Mouse (Mus musculus) neural tube, embryonic 13.5 days (tissue): ENCODE results near the gene Picalm. TPM values are rescaled to one million over a fixed set of nuclear protein-coding genes. Genes with fewer than 3 reads are reported as not detected.
A peak's percentile ranks its signal among the peaks of the same experiment; 100 is the strongest.

Experiments used
- ATAC-seq: fragments of 200-750 bp; cut with Nextera tagmentation; 2 replicates; pipeline ENCODE4 v1.8.0; 2017; ENCODE audit warnings: low read depth, mild to moderate bottlenecking, moderate TSS enrichment, moderate library complexity
- H3K27ac ChIP-seq: fragments of 300-500 bp; sonication (generic); replicated peaks from 2 replicates; pipeline ENCODE4 v1.5.1; 2015; ENCODE audit warnings: moderate library complexity, mild to moderate bottlenecking, inconsistent platforms
- H3K27me3 ChIP-seq: fragments of 300-500 bp; sonication (generic); 2 replicates; pipeline ENCODE4 v1.6.1; 2015; ENCODE audit warnings: mild to moderate bottlenecking, inconsistent platforms
- H3K36me3 ChIP-seq: fragments of 300-500 bp; sonication (generic); 2 replicates; pipeline ENCODE4 v1.6.1; 2015; ENCODE audit warnings: mild to moderate bottlenecking, inconsistent platforms
- H3K4me1 ChIP-seq: fragments of 300-500 bp; sonication (generic); replicated peaks from 2 replicates; pipeline ENCODE4 v1.6.1; 2015; ENCODE audit warnings: inconsistent platforms
- H3K4me2 ChIP-seq: fragments of 300-500 bp; sonication (generic); 2 replicates; pipeline ENCODE4 v1.6.1; 2015; ENCODE audit warnings: inconsistent platforms, mild to moderate bottlenecking, moderate library complexity
- H3K4me3 ChIP-seq: fragments of 300-500 bp; sonication (generic); 2 replicates; pipeline ENCODE4 v1.5.1; 2015; ENCODE audit warnings: mild to moderate bottlenecking, inconsistent platforms
- H3K9ac ChIP-seq: fragments of 300-500 bp; sonication (generic); 2 replicates; pipeline ENCODE4 v1.6.1; 2015; ENCODE audit warnings: moderate library complexity, mild to moderate bottlenecking, inconsistent platforms
- H3K9me3 ChIP-seq: fragments of 300-500 bp; sonication (generic); 2 replicates; pipeline ENCODE4 v1.6.1; 2016; ENCODE audit warnings: inconsistent platforms
- WGBS: fragments of 180-500 bp; shearing (Covaris S2); methylation state at CpG from one replicate; pipeline ENCODE4 v1.1.7; 2015; 5-methylcytosine and 5-hydroxymethylcytosine counted together
- polyA plus RNA-seq: library from polyadenylated mRNA; unstranded; fragments of >200 nt; fragmentation: Nextera tagmentation; extraction: Ambion mirVana; gene quantifications from 2 replicates; pipeline ENCODE4 v1.2.1, GENCODE M21; 2015

The Picalm gene
- polyA plus RNA-seq, 1 experiment from 2014 or later, result 39.5 TPM

DNA sequence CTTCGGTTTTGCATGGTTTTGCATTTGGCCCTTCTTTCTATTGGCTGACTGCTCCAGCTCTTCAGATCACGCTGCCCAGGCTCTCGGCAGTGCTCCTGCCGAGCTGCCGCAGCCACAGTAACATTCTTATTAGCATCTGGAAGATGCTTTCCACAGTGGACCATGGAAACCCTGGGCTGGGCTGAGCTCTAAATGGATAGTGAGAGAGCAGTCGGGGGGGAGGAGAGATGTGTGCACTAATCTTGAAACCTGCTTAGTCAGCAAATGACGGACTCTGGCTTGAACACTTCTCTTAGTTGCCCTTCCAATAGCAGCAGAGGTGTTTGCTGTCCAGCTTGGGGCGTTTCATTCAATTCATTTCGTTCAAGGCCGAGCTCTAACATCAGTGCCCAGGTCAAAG, 30.8 kb upstream of the Picalm start:
- no peaks in the 10 kb centered on the region for H3K9me3 ChIP-seq
- H3K4me2 ChIP-seq, result peak overlapping the region; percentile 18; the same call in 1 of the 2 replicates
- H3K4me3 ChIP-seq, result no peak overlapping the region
- H3K9ac ChIP-seq, result no peak overlapping the region
- H3K36me3 ChIP-seq, result no peaks in the 10 kb centered on the region
- no peak for ATAC-seq
- 62% methylated on average over 10 of the region's 10 CpGs for WGBS
- no peak overlapping the region for H3K27ac ChIP-seq
- H3K27me3 ChIP-seq, result no peaks in the 10 kb centered on the region
- H3K4me1 ChIP-seq, result no peaks in the 10 kb centered on the region; the same call in 1 of the 2 replicates

GRCm38 (mm10) chr7:90100614-90101160, 29.3 kb upstream of the Picalm start:
- no peak for ATAC-seq
- 95% methylated on average over 3 of the region's 3 CpGs for WGBS
- H3K4me1 ChIP-seq, result no peaks in the 10 kb centered on the region; the same call in 1 of the 2 replicates
- no peaks in the 10 kb centered on the region for H3K27me3 ChIP-seq
- no peaks in the 10 kb centered on the region for H3K36me3 ChIP-seq
- H3K27ac ChIP-seq, result no peak overlapping the region
- no peak overlapping the region for H3K4me2 ChIP-seq
- H3K9me3 ChIP-seq, result no peaks in the 10 kb centered on the region
- no peak overlapping the region for H3K4me3 ChIP-seq
- no peak overlapping the region for H3K9ac ChIP-seq

GRCm38 (mm10) chr7:90116100-90116499, 13.9 kb upstream of the Picalm start:
- 94% methylated on average over 2 of the region's 2 CpGs for WGBS
- no peaks in the 10 kb centered on the region for H3K4me1 ChIP-seq
- H3K27me3 ChIP-seq, result no peaks in the 10 kb centered on the region
- H3K9me3 ChIP-seq, result no peaks in the 10 kb centered on the region
- no peak overlapping the region for H3K27ac ChIP-seq
- no peak overlapping the region for H3K4me2 ChIP-seq
- no peaks in the 10 kb centered on the region for H3K36me3 ChIP-seq
- H3K4me3 ChIP-seq, result no peak overlapping the region
- ATAC-seq, result no peak
- no peak overlapping the region for H3K9ac ChIP-seq

- H3K4me2 ChIP-seq, result no peak overlapping the region
- no peak overlapping the region for H3K4me3 ChIP-seq
- H3K36me3 ChIP-seq, result peaks cover 4% of the 10 kb centered on the region; the same call in 1 of the 2 replicates
- H3K9me3 ChIP-seq, result no peaks in the 10 kb centered on the region
- H3K9ac ChIP-seq, result no peak overlapping the region
- no peak for ATAC-seq
- WGBS, result 73% methylated on average over 4 of the region's 4 CpGs
- no peak overlapping the region for H3K27ac ChIP-seq
- no peaks in the 10 kb centered on the region for H3K27me3 ChIP-seq
- no peaks in the 10 kb centered on the region for H3K4me1 ChIP-seq
Measured at GRCm38 (mm10) chr7:90120106-90120505, 9.9 kb upstream of the Picalm start.

DNA sequence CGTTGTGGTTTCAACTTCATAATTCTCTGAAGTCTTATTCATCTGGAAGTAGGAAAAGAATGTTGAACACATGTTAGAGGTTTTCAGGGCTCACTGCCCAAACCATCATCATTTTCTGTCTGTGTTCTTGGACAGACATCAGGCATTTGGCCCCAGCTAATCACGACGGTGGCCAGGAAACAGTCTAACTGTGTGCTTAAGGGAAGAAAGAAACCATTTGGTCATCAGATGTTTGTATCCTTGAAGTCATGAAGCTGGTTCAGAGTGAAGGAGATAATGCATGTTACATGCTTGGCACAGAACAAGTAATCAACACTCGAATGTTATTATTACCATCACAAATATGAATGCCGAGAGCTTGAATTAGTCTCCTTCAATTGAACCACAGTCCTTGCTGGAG, 5.0 kb upstream of the Picalm start:
- no peak for ATAC-seq
- Histone ChIP-seq H3K4me2 (no peak overlapping the region), H3K4me1 (peaks cover 10% of the 10 kb centered on the region), H3K4me3 (no peak overlapping the region), H3K9ac (no peak overlapping the region), H3K36me3 (peaks cover 4% of the 10 kb centered on the region; the same call in 1 of the 2 replicates), H3K27ac (no peak overlapping the region), H3K9me3 (no peaks in the 10 kb centered on the region), H3K27me3 (no peaks in the 10 kb centered on the region)
- 91% methylated on average over 5 of the region's 5 CpGs for WGBS

GRCm38 (mm10) chr7:90128631-90129200, 1.3 kb upstream of the Picalm start:
- Histone ChIP-seq H3K4me3 (peak overlapping the region; percentile 97), H3K4me1 (peaks cover 25% of the 10 kb centered on the region), H3K27me3 (no peaks in the 10 kb centered on the region), H3K27ac (peak overlapping the region; percentile 96), H3K36me3 (peaks cover 4% of the 10 kb centered on the region; the same call in 1 of the 2 replicates), H3K4me2 (peak overlapping the region; percentile 61), H3K9ac (peak overlapping the region; percentile 97), H3K9me3 (no peaks in the 10 kb centered on the region)
- WGBS, result 81% methylated on average over 8 of the region's 8 CpGs
- no peak for ATAC-seq

DNA sequence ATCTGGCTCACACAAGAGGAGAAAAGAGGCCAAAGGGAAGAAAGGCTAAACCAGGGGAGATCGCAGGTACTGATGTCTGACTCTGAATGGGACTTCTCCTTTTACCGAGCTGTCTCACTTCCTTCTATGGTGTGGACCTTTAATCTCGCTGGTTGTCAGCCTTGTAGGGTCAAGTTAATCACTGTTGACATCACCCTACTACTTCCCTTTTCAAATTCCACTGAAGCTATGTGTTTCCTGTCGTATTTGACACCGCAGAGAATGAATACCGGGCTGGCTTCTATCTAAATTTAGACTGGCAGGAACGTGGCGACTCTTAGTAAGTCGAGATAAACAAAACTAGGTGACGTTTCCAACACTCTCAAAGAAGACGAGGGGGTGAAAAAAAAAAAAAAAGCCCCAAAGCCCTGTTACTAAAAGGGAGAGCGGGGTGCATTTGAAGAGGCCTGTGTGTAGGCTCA, 712 bp upstream of the Picalm start:
- H3K27me3 ChIP-seq, result no peaks in the 10 kb centered on the region
- H3K9me3 ChIP-seq, result no peaks in the 10 kb centered on the region
- peak overlapping the region; percentile 97 for H3K4me3 ChIP-seq
- no peaks in the 10 kb centered on the region for H3K36me3 ChIP-seq
- H3K9ac ChIP-seq, result peak overlapping the region; percentile 97
- under 1% methylated on average over 12 of the region's 12 CpGs for WGBS
- peak overlapping the region; percentile 61 for H3K4me2 ChIP-seq
- ATAC-seq, result no peak
- H3K4me1 ChIP-seq, result peaks cover 26% of the 10 kb centered on the region
- peak overlapping the region; percentile 96 for H3K27ac ChIP-seq

DNA sequence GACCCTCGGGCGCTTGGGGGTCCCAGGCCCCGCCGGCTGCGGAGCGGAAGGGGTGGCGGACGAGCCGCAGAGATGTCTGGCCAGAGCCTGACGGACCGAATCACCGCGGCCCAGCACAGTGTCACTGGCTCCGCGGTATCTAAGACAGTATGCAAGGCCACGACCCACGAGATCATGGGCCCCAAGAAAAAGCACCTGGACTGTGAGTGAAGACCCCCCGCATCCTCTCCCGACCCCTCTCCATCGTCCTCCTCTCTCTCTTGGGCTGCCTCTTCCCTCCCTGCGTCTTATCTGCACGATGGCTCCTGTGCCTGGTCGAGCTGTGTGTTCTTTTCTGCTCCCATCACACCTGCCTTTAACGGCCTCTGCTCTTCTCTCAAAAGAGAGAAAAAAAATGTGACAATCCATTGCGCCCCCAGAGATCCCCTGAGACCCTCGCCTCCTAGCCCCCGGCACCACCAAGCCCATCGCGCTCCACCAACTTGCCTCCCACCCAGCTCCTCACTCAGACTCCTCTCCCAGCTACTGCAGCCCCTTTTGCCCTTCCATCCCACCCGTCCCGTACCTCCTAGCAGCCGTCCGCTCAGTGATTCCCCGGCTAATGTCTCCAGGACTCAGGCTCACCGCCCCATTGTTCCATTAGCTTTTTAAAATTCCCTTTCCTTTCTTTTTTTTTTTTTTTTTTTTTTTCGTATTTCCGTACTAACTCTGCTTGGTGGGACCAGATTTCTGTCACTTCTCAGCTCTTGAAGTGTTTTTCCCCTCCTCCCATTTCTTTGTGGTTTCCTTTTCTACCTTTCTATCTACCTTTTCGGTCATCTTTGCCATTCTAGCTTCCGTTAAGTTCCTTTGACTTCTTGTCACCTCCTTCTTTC, 725 bp downstream of the Picalm start:
- Histone ChIP-seq H3K36me3 (no peaks in the 10 kb centered on the region), H3K9me3 (no peaks in the 10 kb centered on the region), H3K4me1 (peaks cover 26% of the 10 kb centered on the region), H3K27ac (peak overlapping the region; percentile 96), H3K4me2 (peak overlapping the region; percentile 94), H3K27me3 (no peaks in the 10 kb centered on the region), H3K9ac (peak overlapping the region; percentile 97), H3K4me3 (peak overlapping the region; percentile 97)
- ATAC-seq, result peak; percentile 82
- under 1% methylated on average over 39 of the region's 39 CpGs for WGBS

- Histone ChIP-seq H3K27ac (peak overlapping the region; percentile 96), H3K9ac (peak overlapping the region; percentile 97), H3K4me1 (peaks cover 26% of the 10 kb centered on the region), H3K4me3 (peak overlapping the region; percentile 97), H3K4me2 (peak overlapping the region; percentile 94), H3K36me3 (no peaks in the 10 kb centered on the region), H3K27me3 (no peaks in the 10 kb centered on the region), H3K9me3 (no peaks in the 10 kb centered on the region)
- 0% methylated on average over 2 of the region's 2 CpGs for WGBS
- no peak for ATAC-seq
Measured at GRCm38 (mm10) chr7:90131376-90131651, 1.3 kb downstream of the Picalm start.

- WGBS, result 15% methylated on average over 7 of the region's 7 CpGs
- ATAC-seq, result no peak
- H3K9me3 ChIP-seq, result no peaks in the 10 kb centered on the region
- H3K36me3 ChIP-seq, result no peaks in the 10 kb centered on the region
- H3K27me3 ChIP-seq, result no peaks in the 10 kb centered on the region
- peak overlapping the region; percentile 97 for H3K9ac ChIP-seq
- peak overlapping the region; percentile 94 for H3K4me2 ChIP-seq
- no peak overlapping the region; the same call in 1 of the 2 replicates for H3K27ac ChIP-seq
- peak overlapping the region; percentile 97 for H3K4me3 ChIP-seq
- H3K4me1 ChIP-seq, result peaks cover 26% of the 10 kb centered on the region
Measured at GRCm38 (mm10) chr7:90131831-90132241, 1.8 kb downstream of the Picalm start.

- Histone ChIP-seq H3K4me3 (peak overlapping the region; percentile 97), H3K4me2 (peak overlapping the region; percentile 94), H3K36me3 (no peaks in the 10 kb centered on the region), H3K9me3 (no peaks in the 10 kb centered on the region), H3K4me1 (peaks cover 26% of the 10 kb centered on the region), H3K27ac (no peak overlapping the region), H3K27me3 (no peaks in the 10 kb centered on the region), H3K9ac (peak overlapping the region; percentile 97)
- 65% methylated on average over 3 of the region's 3 CpGs for WGBS
- no peak for ATAC-seq
Measured at GRCm38 (mm10) chr7:90132322-90132721, 2.3 kb downstream of the Picalm start.

DNA sequence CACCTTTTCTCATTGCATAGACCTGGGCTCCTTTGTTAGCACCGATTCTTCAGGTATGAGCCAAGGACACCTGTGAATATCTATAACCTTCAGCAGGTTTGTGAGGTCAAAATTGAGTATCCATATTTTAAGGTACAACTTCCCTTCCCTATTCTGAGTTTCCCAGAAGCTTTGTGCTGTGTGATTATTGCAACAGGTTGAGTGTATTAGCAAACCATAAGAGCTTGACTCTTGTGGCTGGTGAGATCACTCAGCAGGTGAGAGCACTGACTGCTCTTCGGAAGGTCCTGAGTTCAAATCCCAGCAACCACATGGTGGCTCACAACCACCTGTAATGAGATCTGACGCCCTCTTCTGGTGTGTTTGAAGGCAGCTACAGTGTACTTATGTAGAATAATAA, 6.7 kb downstream of the Picalm start:
- H3K4me2 ChIP-seq, result no peak overlapping the region
- H3K27ac ChIP-seq, result no peak overlapping the region
- H3K9ac ChIP-seq, result no peak overlapping the region
- no peaks in the 10 kb centered on the region for H3K36me3 ChIP-seq
- H3K4me1 ChIP-seq, result peaks cover 25% of the 10 kb centered on the region
- WGBS, result 83% methylated on average over 3 of the region's 3 CpGs
- no peak for ATAC-seq
- H3K27me3 ChIP-seq, result no peaks in the 10 kb centered on the region
- no peaks in the 10 kb centered on the region for H3K9me3 ChIP-seq
- H3K4me3 ChIP-seq, result no peak overlapping the region
